Mouse (Mus musculus) heart, embryonic 14.5 days (tissue): ENCODE data around the gene Cacna1d. TPM values are rescaled to one million over a fixed set of nuclear protein-coding genes. Genes with fewer than 3 reads are reported as not detected.

Experiments
- ATAC-seq: fragments of 200-750 bp; cut with Nextera tagmentation; 2 replicates; pipeline ENCODE4 v1.8.0; 2017; ENCODE audit warnings: low read depth, moderate TSS enrichment; ENCODE audit not compliant: insufficient number of reproducible peaks, insufficient read depth, low FRiP score
- H3K27ac ChIP-seq, 2 experiments: fragments of 200-500 bp in 1 of 2; fragments of 300-500 bp in 1 of 2; sonication (generic) in 1 of 2; replicated peaks in 1 of 2; 2 replicates each; pipeline ENCODE4 v1.5.1; 2012 to 2014; ENCODE audit warnings: low read depth in 2 of 2, low read length in 2 of 2, control low read depth in 1 of 2, mild to moderate bottlenecking in 1 of 2, mixed read lengths in 1 of 2; ENCODE audit not compliant: control insufficient read depth in 1 of 2, insufficient read depth in 1 of 2
- H3K27me3 ChIP-seq: fragments of 300-500 bp; sonication (generic); 2 replicates; pipeline ENCODE4 v1.6.1; 2014; ENCODE audit warnings: mild to moderate bottlenecking, low read length, control low read depth; ENCODE audit not compliant: control insufficient read depth, insufficient read depth
- H3K36me3 ChIP-seq: fragments of 300-500 bp; sonication (generic); 2 replicates; pipeline ENCODE4 v1.6.1; 2014; ENCODE audit warnings: mild to moderate bottlenecking, control low read depth, low read length, mixed read lengths; ENCODE audit not compliant: control insufficient read depth, insufficient read depth
- H3K4me1 ChIP-seq, 2 experiments: fragments of 200-500 bp in 1 of 2; fragments of 300-500 bp in 1 of 2; sonication (generic) in 1 of 2; 2 replicates each; pipeline ENCODE4 v1.6.1; 2012 to 2014; ENCODE audit warnings: low read length in 2 of 2, control low read depth in 1 of 2, mixed read lengths in 1 of 2; ENCODE audit not compliant: control insufficient read depth in 2 of 2, insufficient read depth in 2 of 2
- H3K4me2 ChIP-seq: fragments of 300-500 bp; sonication (generic); 2 replicates; pipeline ENCODE4 v1.6.1; 2014; ENCODE audit warnings: mild to moderate bottlenecking, low read length
- H3K4me3 ChIP-seq, 2 experiments: fragments of 200-500 bp in 1 of 2; fragments of 300-500 bp in 1 of 2; sonication (generic) in 1 of 2; 2 replicates each; pipeline ENCODE4 v1.5.1; 2012 to 2014; ENCODE audit warnings: low read length in 2 of 2, mild to moderate bottlenecking in 2 of 2, control low read depth in 1 of 2, low read depth in 1 of 2, moderate library complexity in 1 of 2; ENCODE audit not compliant: control insufficient read depth in 1 of 2, insufficient read depth in 1 of 2
- H3K9ac ChIP-seq: fragments of 300-500 bp; sonication (generic); 2 replicates; pipeline ENCODE4 v1.6.1; 2014; ENCODE audit warnings: mild to moderate bottlenecking, low read length
- H3K9me3 ChIP-seq: fragments of 300-500 bp; sonication (generic); 2 replicates; pipeline ENCODE4 v1.6.1; 2016; ENCODE audit warnings: low read length, control low read depth; ENCODE audit not compliant: control insufficient read depth
- WGBS: fragments of 180-500 bp; shearing (Covaris S2); extraction: QIAGEN DNeasy Blood & Tissue Kit; methylation state at CpG from one replicate; pipeline ENCODE4 v1.1.7; 2014; 5-methylcytosine and 5-hydroxymethylcytosine counted together
- polyA plus RNA-seq: library from polyadenylated mRNA; unstranded; fragments of >200 nt; fragmentation: Nextera tagmentation; extraction: Ambion mirVana; gene quantifications from 2 replicates; pipeline ENCODE4 v1.2.1, GENCODE M21; 2014

Cacna1d gene
- polyA plus RNA-seq, 1 experiment from 2014 or later: 13.1 TPM

DNA sequence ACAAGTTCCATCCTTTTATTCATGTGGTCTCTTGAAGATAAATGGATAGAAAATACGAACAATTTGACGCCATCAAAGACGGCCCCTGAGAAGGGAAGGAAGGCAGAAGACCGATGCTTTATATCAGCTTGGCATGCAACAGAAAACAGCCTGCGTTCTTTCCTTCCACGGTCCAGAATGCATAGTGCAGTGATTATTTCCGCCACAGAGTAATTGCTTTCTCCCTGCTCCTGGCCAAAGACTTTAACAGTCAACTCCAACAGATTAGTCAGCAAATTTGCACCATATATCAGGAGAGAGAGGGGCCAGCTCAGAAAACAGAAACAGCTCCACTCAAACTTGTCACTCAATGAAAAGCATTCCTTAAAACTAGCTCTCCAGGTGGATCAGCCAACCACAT is 71.8 kb downstream of the Cacna1d start:
- peaks cover 2 to 15% of the 10 kb centered on the region in 2 experiments; a peak in 3 of 4 replicates for H3K4me1 ChIP-seq
- no peak overlapping the region for H3K4me2 ChIP-seq
- no peaks in the 10 kb centered on the region for H3K36me3 ChIP-seq
- no peaks in the 10 kb centered on the region for H3K9me3 ChIP-seq
- H3K9ac ChIP-seq: no peak overlapping the region
- WGBS: 45% methylated on average over 7 of the region's 7 CpGs
- H3K4me3 ChIP-seq: no peak overlapping the region
- ATAC-seq: no peak
- no peaks in the 10 kb centered on the region for H3K27me3 ChIP-seq
- H3K27ac ChIP-seq: no peak overlapping the region

DNA sequence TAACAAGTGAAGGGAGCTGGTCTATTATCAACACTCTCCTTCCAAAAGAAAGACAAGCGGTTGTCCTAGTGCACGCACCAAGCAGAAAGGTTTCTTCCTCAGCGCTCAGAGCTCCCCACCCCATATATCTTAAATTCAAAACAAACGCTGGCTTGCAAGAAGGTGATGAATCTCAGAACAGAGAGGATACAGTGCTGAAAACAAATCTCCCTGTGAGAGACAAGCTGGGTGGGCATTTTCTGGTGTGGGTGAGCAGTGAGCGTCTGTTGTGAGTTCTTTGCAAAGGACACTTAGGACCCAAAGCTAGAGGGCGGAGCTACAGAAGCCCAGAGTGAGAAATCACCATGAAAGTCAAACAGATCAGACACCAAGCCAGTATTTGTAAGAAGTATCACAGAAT is 72.2 kb downstream of the Cacna1d start:
- Histone ChIP-seq H3K9me3 (no peaks in the 10 kb centered on the region), H3K36me3 (no peaks in the 10 kb centered on the region), H3K9ac (no peak overlapping the region), H3K4me3 (no peak overlapping the region), H3K4me2 (no peak overlapping the region), H3K27me3 (no peaks in the 10 kb centered on the region), H3K4me1 (peaks cover 2 to 15% of the 10 kb centered on the region in 2 experiments; a peak in 3 of 4 replicates), H3K27ac (no peak overlapping the region)
- WGBS: 72% methylated on average over 6 of the region's 6 CpGs
- ATAC-seq: no peak

DNA sequence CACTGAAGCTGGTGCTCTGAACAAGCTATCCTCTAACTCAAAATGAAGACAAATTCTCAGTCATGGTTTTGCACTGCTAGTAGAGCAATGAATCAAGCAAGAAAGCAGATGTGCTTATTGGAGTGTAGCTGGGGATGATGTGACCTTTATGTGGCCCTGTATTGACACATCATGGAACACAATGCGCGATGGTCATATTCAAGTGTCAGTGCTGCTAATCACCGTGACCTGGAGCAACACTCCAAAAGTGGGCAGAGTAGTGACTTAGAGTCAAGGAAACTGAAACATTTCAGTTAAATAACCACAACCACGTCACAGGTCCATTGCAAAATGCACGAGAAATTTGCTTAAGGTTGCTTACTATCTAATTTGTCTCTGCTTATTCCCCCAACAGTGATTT is 75.4 kb downstream of the Cacna1d start:
- no peak for ATAC-seq
- H3K4me1 ChIP-seq: peaks cover 2 to 15% of the 10 kb centered on the region in 2 experiments; a peak in 3 of 4 replicates
- no peaks in the 10 kb centered on the region for H3K36me3 ChIP-seq
- no peak overlapping the region for H3K9ac ChIP-seq
- H3K4me3 ChIP-seq: no peak overlapping the region
- no peak overlapping the region for H3K4me2 ChIP-seq
- H3K27ac ChIP-seq: no peak overlapping the region
- H3K27me3 ChIP-seq: no peaks in the 10 kb centered on the region
- no peaks in the 10 kb centered on the region for H3K9me3 ChIP-seq
- 92% methylated on average over 5 of the region's 5 CpGs for WGBS

DNA sequence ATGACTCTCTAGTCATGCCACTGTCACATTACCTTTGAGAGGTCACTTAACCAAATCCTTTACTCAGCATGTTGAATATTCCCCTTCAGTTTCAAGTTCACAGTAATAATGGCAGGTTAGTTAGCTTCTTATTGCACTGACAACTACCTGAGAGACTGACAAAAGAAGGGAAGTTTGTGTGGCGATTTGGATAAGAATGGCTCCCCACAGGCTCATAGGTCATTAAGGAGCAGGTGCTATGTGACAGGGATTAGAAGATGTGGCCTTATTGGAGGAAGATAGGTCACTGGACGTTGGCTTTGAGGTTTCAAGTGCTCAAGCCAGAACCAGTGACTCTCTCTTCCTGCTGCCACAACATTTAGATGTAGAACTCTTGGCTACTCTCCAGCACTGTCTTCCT is 77.1 kb downstream of the Cacna1d start:
- WGBS: 63% methylated on average over 2 of the region's 2 CpGs
- Histone ChIP-seq H3K27me3 (no peaks in the 10 kb centered on the region), H3K4me3 (no peak overlapping the region), H3K4me1 (peaks cover 6 to 17% of the 10 kb centered on the region in 2 experiments; a peak in 3 of 4 replicates), H3K9ac (no peak overlapping the region), H3K27ac (no peak overlapping the region), H3K36me3 (no peaks in the 10 kb centered on the region), H3K4me2 (no peak overlapping the region), H3K9me3 (no peaks in the 10 kb centered on the region)
- ATAC-seq: no peak

DNA sequence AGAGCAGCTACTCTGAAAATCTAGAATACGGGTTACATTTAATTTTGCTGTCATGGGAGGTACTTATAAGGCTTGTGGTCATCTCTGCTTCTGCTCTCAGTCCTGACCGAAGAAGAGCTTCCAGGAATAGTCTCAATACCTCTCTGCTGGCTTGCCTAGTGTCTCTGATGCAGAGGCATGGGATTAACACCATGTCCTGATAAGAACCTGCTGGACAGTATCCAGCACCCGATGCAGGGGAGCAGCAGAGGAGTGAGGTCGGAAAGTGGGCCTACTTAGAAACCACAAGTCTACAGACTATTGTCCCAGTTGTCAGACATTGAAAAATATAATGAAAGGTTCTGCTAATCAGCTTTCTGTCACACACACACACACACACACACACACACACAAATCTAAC is 81.9 kb downstream of the Cacna1d start:
- peaks cover 8 to 23% of the 10 kb centered on the region in 2 experiments for H3K4me1 ChIP-seq
- H3K36me3 ChIP-seq: no peaks in the 10 kb centered on the region
- peak overlapping the region; percentile 29 to 32; a peak in 1 of 4 replicates for H3K27ac ChIP-seq
- H3K9me3 ChIP-seq: no peaks in the 10 kb centered on the region
- no peak overlapping the region for H3K9ac ChIP-seq
- no peak overlapping the region for H3K4me3 ChIP-seq
- H3K4me2 ChIP-seq: no peak overlapping the region
- no peaks in the 10 kb centered on the region for H3K27me3 ChIP-seq
- ATAC-seq: 0 out of 2 replicates have a peak, but pooled peaks have one; percentile 66
- 14% methylated on average over 4 of the region's 4 CpGs for WGBS

DNA sequence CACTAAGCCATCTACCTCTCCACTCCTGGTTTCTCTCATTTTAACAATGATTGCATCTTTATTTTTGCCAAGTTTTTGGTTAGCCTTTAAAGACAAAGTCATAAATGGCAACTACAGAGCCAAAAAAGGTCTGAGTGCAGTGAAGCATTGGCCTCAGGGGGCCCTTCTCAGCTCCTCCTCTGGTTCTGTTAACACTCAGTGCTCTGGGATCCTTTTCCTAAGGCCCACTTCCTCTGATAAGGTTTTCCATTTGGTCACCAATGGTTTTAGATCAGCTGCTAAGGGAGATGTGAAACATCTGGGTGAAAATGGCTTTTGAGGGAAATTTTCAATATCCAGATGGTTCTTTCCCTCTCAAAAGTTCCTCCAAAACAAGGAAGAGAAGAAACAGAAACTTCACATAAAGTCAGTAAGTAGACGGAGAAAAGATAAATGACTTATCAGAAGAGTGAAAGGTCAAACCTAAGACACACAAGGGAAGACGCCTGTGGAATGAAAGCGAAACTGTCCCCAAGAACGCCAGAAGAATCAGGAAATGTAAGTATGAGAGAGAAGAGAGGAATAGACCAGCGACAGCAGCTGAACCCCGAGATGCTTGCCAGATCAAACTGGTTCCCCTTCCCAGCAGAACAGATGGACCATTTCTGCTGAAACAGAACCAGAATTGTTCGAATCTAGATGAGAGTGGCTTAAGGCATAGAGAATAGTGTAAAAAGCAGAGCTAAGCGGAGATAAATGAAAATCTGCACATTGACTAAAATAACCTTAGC is 85.6 kb downstream of the Cacna1d start:
- H3K4me3 ChIP-seq: peak overlapping the region; percentile 5 to 19; a peak in 2 of 4 replicates
- ATAC-seq: no peak

DNA sequence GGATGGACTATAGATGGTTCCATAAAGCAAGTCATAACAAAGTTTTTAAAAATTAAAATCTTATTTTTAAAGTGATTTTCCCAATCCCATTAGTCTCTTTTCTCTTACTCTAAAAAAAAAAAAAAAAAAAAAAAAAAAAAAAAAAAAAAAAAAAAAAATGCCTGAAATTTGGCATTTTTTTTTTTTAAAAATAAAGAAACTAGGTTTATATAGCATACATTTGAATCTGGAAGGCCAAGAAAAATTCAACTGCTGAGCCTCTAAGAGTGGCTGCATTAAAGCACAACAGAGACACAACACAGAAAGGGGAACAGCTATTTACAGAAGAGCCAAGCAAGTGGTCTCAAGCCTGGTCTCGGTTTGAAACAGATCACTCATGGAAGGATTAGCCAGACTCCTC is 112.9 kb downstream of the Cacna1d start:
- H3K4me1 ChIP-seq: no peaks in the 10 kb centered on the region
- H3K36me3 ChIP-seq: no peaks in the 10 kb centered on the region
- no peaks in the 10 kb centered on the region for H3K27me3 ChIP-seq
- no peak overlapping the region for H3K27ac ChIP-seq
- H3K4me2 ChIP-seq: no peak overlapping the region
- 55% methylated on average over 1 of the region's 1 CpGs for WGBS
- H3K9ac ChIP-seq: no peak overlapping the region
- no peak for ATAC-seq
- no peak overlapping the region for H3K4me3 ChIP-seq
- 0 out of 2 replicates have a peak, but pooled peaks cover 2% of the 10 kb centered on the region for H3K9me3 ChIP-seq

More for the DNA sequence above, 85.6 kb downstream of the Cacna1d start:
- 24% methylated on average over 8 of the region's 8 CpGs for WGBS
- Histone ChIP-seq H3K27me3 (no peaks in the 10 kb centered on the region), H3K36me3 (no peaks in the 10 kb centered on the region), H3K9ac (peak overlapping the region; percentile 14), H3K4me1 (peaks cover 8 to 23% of the 10 kb centered on the region in 2 experiments), H3K27ac (peak overlapping the region; percentile 72 to 81), H3K9me3 (no peaks in the 10 kb centered on the region), H3K4me2 (peak overlapping the region; percentile 57)
